Mouse (Mus musculus) heart, adult 2 months (tissue): ENCODE data around the gene Epn3.

Experiments
- CTCF ChIP-seq: fragments of 200-600 bp; IDR thresholded peaks from 2 replicates; pipeline ENCODE4 v1.8.1; 2022; ENCODE audit warnings: antibody characterized with exemption, mild to moderate bottlenecking, moderate library complexity
- EP300 ChIP-seq: fragments of 200-500 bp; IDR thresholded peaks from 2 replicates; pipeline ENCODE4 v1.6.1; 2011; ENCODE audit warnings: low read depth, low read length, control low read depth; ENCODE audit not compliant: insufficient read depth
- POLR2A ChIP-seq: fragments of 200-500 bp; IDR thresholded peaks from 2 replicates; pipeline ENCODE4 v1.6.1; 2011; ENCODE audit warnings: mild to moderate bottlenecking, low read depth, low read length, control low read depth; ENCODE audit not compliant: insufficient read depth

DNA sequence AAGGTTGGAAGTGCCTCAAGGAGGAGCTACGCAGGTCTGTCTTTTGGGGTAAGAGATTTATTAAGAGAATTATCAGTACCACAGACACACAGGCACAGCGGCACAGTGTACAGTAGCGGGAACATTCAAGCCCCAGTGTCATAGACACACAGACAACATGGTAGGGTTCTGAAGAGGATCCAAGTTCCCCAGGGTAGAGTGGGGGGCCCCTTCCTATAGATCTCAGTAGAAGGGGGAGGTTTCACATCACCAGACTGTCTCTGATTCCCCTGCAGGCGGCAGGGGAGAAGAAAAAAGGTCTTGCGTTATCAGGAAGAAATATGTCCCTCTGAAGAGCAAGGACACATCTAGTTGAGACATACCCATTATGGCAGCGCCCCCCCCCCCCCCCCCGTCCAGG lies 40.0 kb upstream of the Epn3 start:
- TF ChIP-seq CTCF: no peak
- TF ChIP-seq POLR2A: no peak
- no peak for TF ChIP-seq EP300
